Mouse (Mus musculus) ES-Bruce4 (cell line): ENCODE data around the gene Tph2. TPM values are rescaled to one million over a fixed set of nuclear protein-coding genes. Genes with fewer than 3 reads are reported as not detected.

ENCODE experiments used
- H3K27ac ChIP-seq: 2 replicates; pipeline ENCODE4 v1.5.1; 2012; ENCODE audit warnings: low read length, inconsistent platforms; ENCODE audit not compliant: insufficient read depth
- H3K27me3 ChIP-seq: 2 replicates; pipeline ENCODE4 v1.6.1; 2012; ENCODE audit warnings: mild to moderate bottlenecking, low read length, inconsistent platforms; ENCODE audit not compliant: control insufficient read depth, poor library complexity, insufficient read depth, severe bottlenecking
- H3K36me3 ChIP-seq: 2 replicates; pipeline ENCODE4 v1.6.1; 2012; ENCODE audit warnings: inconsistent platforms, mild to moderate bottlenecking, low read length, moderate library complexity; ENCODE audit not compliant: control insufficient read depth, poor library complexity, insufficient read depth, severe bottlenecking
- H3K4me1 ChIP-seq: one replicate; pipeline ENCODE4 v1.8.1; 2011; ENCODE audit warnings: low read length; ENCODE audit not compliant: control insufficient read depth, insufficient read depth
- H3K4me3 ChIP-seq: 2 replicates; pipeline ENCODE4 v1.5.1; 2011; ENCODE audit warnings: low read depth, mild to moderate bottlenecking, low read length
- H3K9ac ChIP-seq: 2 replicates; pipeline ENCODE4 v1.6.1; 2012; ENCODE audit warnings: low read depth, mild to moderate bottlenecking, inconsistent platforms; ENCODE audit not compliant: poor library complexity, severe bottlenecking
- H3K9me3 ChIP-seq: replicated peaks from 2 replicates; pipeline ENCODE4 v1.6.1; 2012; ENCODE audit warnings: mild to moderate bottlenecking, low read length, inconsistent platforms; ENCODE audit not compliant: control insufficient read depth, poor library complexity, insufficient read depth, severe bottlenecking
- CTCF ChIP-seq: IDR thresholded peaks from one replicate; pipeline ENCODE4 v1.8.1; 2011; ENCODE audit warnings: low read depth, low read length
- EP300 ChIP-seq: IDR thresholded peaks from 2 replicates; pipeline ENCODE4 v1.6.1; 2011; ENCODE audit warnings: low read depth, low read length; ENCODE audit not compliant: insufficient read depth
- POLR2A ChIP-seq: IDR thresholded peaks from one replicate; pipeline ENCODE4 v1.8.1; 2011; ENCODE audit warnings: low read length; ENCODE audit not compliant: insufficient read depth
- polyA plus RNA-seq: library from polyadenylated mRNA; stranded (reverse); fragments of >200 nt; gene quantifications from 2 replicates; pipeline ENCODE4 v1.2.4, GENCODE M21; 2011; ENCODE audit warnings: low read depth; ENCODE audit not compliant: missing spikeins, insufficient read depth, insufficient read length

Tph2 gene
- polyA plus RNA-seq, 1 experiment, result not detected

DNA sequence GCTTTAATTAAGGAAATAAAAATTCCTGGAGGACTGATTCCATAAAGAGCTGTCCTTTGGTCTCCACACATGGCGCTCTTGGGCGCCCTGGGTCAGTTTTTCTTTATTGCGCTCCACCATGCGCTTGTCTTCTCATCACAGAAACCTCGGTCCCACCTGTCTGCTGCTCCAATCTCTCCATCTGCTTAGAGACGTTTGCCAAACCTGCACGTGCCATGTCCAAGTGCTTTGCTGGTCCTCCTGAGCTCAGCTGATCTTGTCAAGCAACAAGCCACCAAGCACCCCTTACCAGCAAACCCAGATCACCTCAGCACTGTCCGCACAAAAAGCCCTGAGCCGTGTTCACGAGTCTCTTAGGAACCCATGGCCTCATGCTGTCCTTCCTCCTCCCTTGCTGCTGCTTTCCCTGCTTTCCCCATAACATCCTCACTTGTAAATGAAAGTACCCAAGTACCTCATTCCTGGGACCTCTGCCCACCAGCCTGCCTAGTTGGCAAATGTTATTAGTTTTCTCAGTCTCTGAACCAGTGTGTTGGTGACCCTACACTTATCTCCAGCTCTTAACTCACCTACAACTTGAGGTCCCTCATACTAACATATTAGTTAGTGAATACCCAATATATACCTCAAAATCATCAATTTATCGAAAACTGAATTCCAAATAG, 28.2 kb upstream of the Tph2 start:
- no peaks in the 10 kb centered on the region for H3K27me3 ChIP-seq
- peaks cover 23% of the 10 kb centered on the region for H3K36me3 ChIP-seq
- H3K4me1 ChIP-seq, result peaks cover 3% of the 10 kb centered on the region
- no peak overlapping the region for H3K27ac ChIP-seq
- no peak overlapping the region for H3K4me3 ChIP-seq
- no peak overlapping the region for H3K9ac ChIP-seq
- no peak for TF ChIP-seq POLR2A
- TF ChIP-seq EP300, result no peak
- no peak for TF ChIP-seq CTCF
- H3K9me3 ChIP-seq, result no peaks in the 10 kb centered on the region

DNA sequence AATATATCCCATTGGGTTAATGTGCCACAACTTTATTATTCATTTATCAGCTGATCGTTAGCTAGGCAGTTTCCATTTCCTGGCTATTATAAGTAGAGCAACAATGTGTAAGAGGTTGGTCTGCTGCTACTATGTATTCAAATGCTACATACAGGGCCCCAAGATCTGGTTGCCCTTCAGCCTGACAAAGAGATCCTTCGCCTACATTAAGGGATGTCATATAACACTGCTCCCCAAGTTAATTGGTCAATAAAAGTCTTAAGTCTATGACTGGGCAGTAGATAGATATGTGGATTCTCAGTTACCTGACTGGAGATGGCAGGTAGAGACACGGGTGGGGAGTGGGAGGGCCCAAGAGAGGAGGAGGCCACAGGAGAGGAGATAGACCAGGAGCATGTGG, 21.0 kb upstream of the Tph2 start:
- Histone ChIP-seq H3K27me3 (no peaks in the 10 kb centered on the region), H3K4me1 (peaks cover 2% of the 10 kb centered on the region), H3K9ac (no peak overlapping the region), H3K4me3 (no peak overlapping the region), H3K9me3 (no peaks in the 10 kb centered on the region), H3K27ac (no peak overlapping the region), H3K36me3 (peaks cover 11% of the 10 kb centered on the region)
- TF ChIP-seq EP300 (no peak), POLR2A (no peak), CTCF (no peak)

DNA sequence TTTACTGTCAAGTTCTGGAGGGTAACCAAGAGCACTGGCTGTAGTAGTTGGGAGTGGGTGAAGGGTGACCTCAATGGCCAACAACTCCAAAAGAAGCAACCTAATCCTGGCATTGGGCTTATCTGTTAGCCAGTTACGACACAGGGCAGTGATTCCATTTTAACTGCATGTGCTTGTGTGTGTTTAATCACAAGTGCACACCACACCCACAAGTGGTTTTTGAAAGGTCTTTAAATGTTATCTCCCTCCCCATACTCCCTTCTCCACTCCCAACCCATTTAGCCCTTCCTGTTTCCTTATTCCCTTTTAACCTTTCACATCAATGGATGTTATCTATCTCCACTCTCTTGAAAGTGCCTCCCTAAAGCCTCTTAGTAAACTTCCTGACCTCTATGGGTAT, 20.5 kb upstream of the Tph2 start:
- H3K4me1 ChIP-seq, result peaks cover 5% of the 10 kb centered on the region
- H3K27me3 ChIP-seq, result no peaks in the 10 kb centered on the region
- H3K9me3 ChIP-seq, result no peaks in the 10 kb centered on the region
- no peak overlapping the region for H3K9ac ChIP-seq
- H3K36me3 ChIP-seq, result peaks cover 11% of the 10 kb centered on the region
- H3K4me3 ChIP-seq, result no peak overlapping the region
- no peak for TF ChIP-seq POLR2A
- no peak for TF ChIP-seq CTCF
- 0 out of 2 replicates have a peak overlapping the region, but pooled peaks have one; percentile 4 for H3K27ac ChIP-seq

DNA sequence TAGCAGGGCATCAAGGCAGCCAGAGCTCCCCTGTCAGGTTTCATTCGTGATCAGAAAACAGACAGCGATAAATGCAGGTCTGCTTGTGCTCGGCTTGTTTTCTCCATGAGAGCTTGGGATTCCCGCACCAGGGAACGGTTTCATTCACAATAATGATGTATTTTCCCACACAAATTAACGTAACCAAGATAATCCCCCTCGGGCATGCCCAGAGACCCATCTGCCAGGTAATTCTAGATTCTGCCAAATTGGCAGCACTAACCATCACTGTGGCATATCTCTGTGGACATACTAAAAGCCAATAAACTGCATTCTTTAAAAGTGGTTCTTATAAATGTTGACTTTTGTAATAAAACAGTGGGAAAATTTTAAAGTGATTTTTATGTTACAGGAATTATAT, 6.4 kb upstream of the Tph2 start:
- Histone ChIP-seq H3K27me3 (no peaks in the 10 kb centered on the region), H3K36me3 (no peaks in the 10 kb centered on the region), H3K4me1 (peaks cover 6% of the 10 kb centered on the region), H3K4me3 (no peak overlapping the region), H3K9me3 (no peaks in the 10 kb centered on the region), H3K9ac (no peak overlapping the region), H3K27ac (no peak overlapping the region)
- TF ChIP-seq POLR2A (no peak), EP300 (no peak), CTCF (no peak)

DNA sequence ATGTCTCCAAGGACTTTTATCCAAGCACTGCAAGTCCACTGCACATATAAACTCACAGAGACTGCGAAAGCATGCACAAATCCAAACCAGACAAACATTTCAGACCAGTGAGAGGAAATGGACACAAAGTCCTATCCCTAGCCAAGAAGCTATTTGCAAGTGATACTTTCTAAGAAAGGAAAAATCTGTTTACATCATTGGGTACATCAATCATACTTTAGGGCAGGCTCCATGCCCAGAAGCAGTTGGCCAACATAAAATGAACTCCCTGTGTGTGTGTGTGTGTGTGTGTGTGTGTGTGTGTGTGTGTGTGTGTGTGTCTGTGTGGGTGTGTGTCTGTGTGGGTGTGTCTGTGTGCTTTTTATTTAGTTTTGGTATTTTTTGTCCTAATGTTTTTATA, 2.6 kb upstream of the Tph2 start:
- Histone ChIP-seq H3K36me3 (no peaks in the 10 kb centered on the region), H3K4me1 (no peaks in the 10 kb centered on the region), H3K9me3 (no peaks in the 10 kb centered on the region), H3K9ac (no peak overlapping the region), H3K27ac (no peak overlapping the region), H3K27me3 (no peaks in the 10 kb centered on the region), H3K4me3 (no peak overlapping the region)
- TF ChIP-seq POLR2A (no peak), EP300 (no peak), CTCF (no peak)

DNA sequence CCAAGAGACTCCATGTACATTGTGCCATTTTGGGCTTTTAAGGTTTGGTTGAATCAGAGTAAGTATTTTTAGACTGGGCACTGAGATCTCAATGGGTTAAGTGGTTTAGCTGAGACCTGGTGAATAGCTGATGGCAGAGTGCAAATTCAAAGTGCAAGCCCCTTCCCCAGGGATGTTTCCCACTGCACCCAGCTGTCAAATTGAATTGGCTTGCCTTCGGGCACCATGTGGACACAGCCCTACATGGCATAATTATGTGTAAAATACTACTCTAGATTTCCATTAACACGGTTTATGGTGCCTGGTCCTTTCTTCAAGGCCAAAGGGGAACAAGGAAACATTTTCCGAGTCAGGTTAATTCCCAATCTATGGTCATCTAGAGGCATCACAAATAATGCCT, 3.8 kb downstream of the Tph2 start:
- no peaks in the 10 kb centered on the region for H3K4me1 ChIP-seq
- H3K9me3 ChIP-seq, result no peaks in the 10 kb centered on the region
- H3K27me3 ChIP-seq, result no peaks in the 10 kb centered on the region
- H3K9ac ChIP-seq, result no peak overlapping the region
- H3K4me3 ChIP-seq, result no peak overlapping the region
- no peak for TF ChIP-seq CTCF
- no peak overlapping the region for H3K27ac ChIP-seq
- no peaks in the 10 kb centered on the region for H3K36me3 ChIP-seq
